Mouse (Mus musculus) liver, postnatal 0 days (tissue): ENCODE data around the gene Itsn1. TPM values are rescaled to one million over a fixed set of nuclear protein-coding genes. Genes with fewer than 3 reads are reported as not detected.

Experiments
- ATAC-seq: fragments of 200-750 bp; cut with Nextera tagmentation; 2 replicates; pipeline ENCODE4 v1.8.0; 2017; ENCODE audit warnings: mild to moderate bottlenecking, moderate library complexity
- DNase-seq: peaks from one replicate; pipeline ENCODE4 v3.0.0-alpha.2; 2016
- H3K27ac ChIP-seq: fragments of 300-500 bp; sonication (generic); 2 replicates; pipeline ENCODE4 v1.5.1; 2014; ENCODE audit warnings: antibody characterized with exemption, moderate library complexity, mild to moderate bottlenecking, low read depth
- H3K27me3 ChIP-seq: fragments of 300-500 bp; sonication (generic); 2 replicates; pipeline ENCODE4 v1.6.1; 2014; ENCODE audit warnings: low read length, control low read depth, mixed read lengths; ENCODE audit not compliant: insufficient read depth
- H3K36me3 ChIP-seq: fragments of 300-500 bp; sonication (generic); replicated peaks from 2 replicates; pipeline ENCODE4 v1.6.1; 2014; ENCODE audit warnings: mild to moderate bottlenecking, control low read depth, low read length, moderate library complexity, mixed read lengths; ENCODE audit not compliant: insufficient read depth
- H3K4me1 ChIP-seq: fragments of 300-500 bp; sonication (generic); 2 replicates; pipeline ENCODE4 v1.6.1; 2014; ENCODE audit warnings: antibody characterized with exemption, mild to moderate bottlenecking, control low read depth; ENCODE audit not compliant: insufficient read depth
- H3K4me2 ChIP-seq: fragments of 300-500 bp; sonication (generic); 2 replicates; pipeline ENCODE4 v1.6.1; 2014; ENCODE audit warnings: low read depth, mild to moderate bottlenecking, low read length, moderate library complexity, mixed read lengths
- H3K4me3 ChIP-seq: fragments of 300-500 bp; sonication (generic); 2 replicates; pipeline ENCODE4 v1.5.1; 2014; ENCODE audit warnings: low read depth, low read length
- H3K9ac ChIP-seq: fragments of 300-500 bp; sonication (generic); replicated peaks from 2 replicates; pipeline ENCODE4 v1.6.1; 2014; ENCODE audit warnings: mild to moderate bottlenecking, moderate library complexity
- H3K9me3 ChIP-seq: fragments of 300-500 bp; sonication (generic); 2 replicates; pipeline ENCODE4 v1.6.1; 2016; ENCODE audit warnings: mild to moderate bottlenecking, control low read depth, low read length, mixed read lengths
- CTCF ChIP-seq: sonication (generic); IDR thresholded peaks from 2 replicates; pipeline ENCODE4 v1.5.1; 2016; ENCODE audit warnings: antibody characterized with exemption, low read depth
- EP300 ChIP-seq: IDR thresholded peaks from 2 replicates; pipeline ENCODE4 v1.6.1; 2016; ENCODE audit warnings: antibody characterized with exemption, low read depth, mild to moderate bottlenecking
- WGBS: fragments of 180-500 bp; shearing (Covaris S2); extraction: QIAGEN DNeasy Blood & Tissue Kit; methylation state at CpG from one replicate; pipeline ENCODE4 v1.1.7; 2014; ENCODE audit not compliant: insufficient replicate concordance; 5-methylcytosine and 5-hydroxymethylcytosine counted together
- polyA plus RNA-seq: library from polyadenylated mRNA; unstranded; fragments of >200 nt; fragmentation: Nextera tagmentation; extraction: Ambion mirVana; gene quantifications from 2 replicates; pipeline ENCODE4 v1.2.1, GENCODE M21; 2015

Gene Itsn1
- polyA plus RNA-seq, 1 experiment from 2014 or later, result 19.7 TPM

- Histone ChIP-seq H3K27ac (no peak overlapping the region), H3K9me3 (no peaks in the 10 kb centered on the region), H3K4me1 (peaks cover 18% of the 10 kb centered on the region), H3K4me3 (no peak overlapping the region), H3K9ac (no peak overlapping the region), H3K27me3 (no peaks in the 10 kb centered on the region), H3K36me3 (peaks cover 80% of the 10 kb centered on the region), H3K4me2 (no peak overlapping the region)
- 72% methylated on average over 8 of the region's 8 CpGs for WGBS
- ATAC-seq (no peak), DNase-seq (no peak)
- TF ChIP-seq EP300 (no peak), CTCF (no peak)
These were observed 91.2 kb downstream of the Itsn1 start for GRCm38 (mm10) chr16:91820299-91820698.

GRCm38 (mm10) chr16:91822325-91822724 is 93.2 kb downstream of the Itsn1 start:
- ATAC-seq, result peak; percentile 53
- peak overlapping the region; percentile 38; the same call in 1 of the 2 replicates for H3K4me2 ChIP-seq
- peaks cover 70% of the 10 kb centered on the region for H3K36me3 ChIP-seq
- peaks cover 33% of the 10 kb centered on the region for H3K4me1 ChIP-seq
- no peak for DNase-seq
- H3K4me3 ChIP-seq, result no peak overlapping the region
- TF ChIP-seq CTCF (no peak), EP300 (no peak)
- H3K9ac ChIP-seq, result no peak overlapping the region
- peak overlapping the region; percentile 25 for H3K27ac ChIP-seq
- WGBS, result 61% methylated on average over 7 of the region's 7 CpGs
- H3K27me3 ChIP-seq, result no peaks in the 10 kb centered on the region
- no peaks in the 10 kb centered on the region for H3K9me3 ChIP-seq

DNA sequence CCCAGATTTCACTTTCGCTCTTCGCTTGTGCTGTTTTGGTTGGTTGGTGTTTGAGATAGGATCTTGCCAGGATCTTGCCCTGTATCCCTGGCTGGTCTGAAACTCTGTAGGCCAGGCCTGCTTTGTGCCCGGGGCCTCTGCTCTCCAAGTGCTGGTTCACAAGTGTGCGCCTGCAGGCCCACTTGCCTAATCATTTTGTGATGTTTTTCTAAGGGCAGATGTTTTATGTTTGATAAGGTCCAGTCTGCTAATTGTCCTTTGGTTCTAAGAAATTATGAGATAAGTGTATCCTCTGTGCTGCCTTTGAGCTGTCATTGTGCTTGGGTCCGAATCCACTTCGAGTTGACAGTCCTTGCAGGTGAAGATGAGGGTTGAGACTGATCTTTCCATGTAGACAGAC is 93.7 kb downstream of the Itsn1 start:
- 64% methylated on average over 6 of the region's 6 CpGs for WGBS
- ATAC-seq (peak; percentile 60), DNase-seq (no peak)
- no peaks in the 10 kb centered on the region for H3K27me3 ChIP-seq
- H3K27ac ChIP-seq, result peak overlapping the region; percentile 25
- TF ChIP-seq EP300 (peak; percentile 89), CTCF (no peak)
- H3K9me3 ChIP-seq, result no peaks in the 10 kb centered on the region
- no peak overlapping the region for H3K9ac ChIP-seq
- H3K4me3 ChIP-seq, result no peak overlapping the region
- peaks cover 38% of the 10 kb centered on the region for H3K4me1 ChIP-seq
- H3K36me3 ChIP-seq, result peaks cover 71% of the 10 kb centered on the region
- H3K4me2 ChIP-seq, result peak overlapping the region; percentile 38

DNA sequence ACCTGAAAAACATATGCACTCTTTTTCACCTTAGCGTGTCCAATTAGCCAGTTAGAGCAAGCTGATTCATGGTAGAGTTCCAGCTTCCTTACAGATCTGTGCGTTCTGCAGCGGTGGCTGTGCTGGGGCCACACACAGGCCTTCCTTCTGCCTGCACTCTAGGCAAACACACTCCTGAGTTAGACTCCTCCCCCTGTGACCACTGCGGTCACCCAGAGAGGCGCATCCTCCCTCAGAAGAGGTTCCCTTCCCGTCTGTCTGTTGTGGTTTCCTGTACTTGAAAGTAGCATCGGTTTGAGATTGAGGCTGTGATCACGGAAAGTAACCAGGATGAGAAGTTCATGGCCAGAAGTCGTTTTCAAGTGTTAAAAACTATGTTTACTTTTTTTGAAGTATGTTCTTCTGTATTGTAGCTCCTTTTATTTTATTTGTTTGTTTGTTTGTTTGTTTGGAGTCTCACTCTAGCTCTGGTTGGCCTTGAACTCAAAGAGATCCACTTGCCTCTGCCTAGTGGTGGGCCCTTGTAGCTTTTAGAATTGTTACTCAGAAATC is 96.8 kb downstream of the Itsn1 start:
- DNase-seq (peak; percentile 73), ATAC-seq (peak; percentile 63)
- H3K9ac ChIP-seq, result no peak overlapping the region

GRCm38 (mm10) chr16:91826893-91827292 is 97.8 kb downstream of the Itsn1 start:
- H3K36me3 ChIP-seq, result peaks cover 61% of the 10 kb centered on the region
- H3K27ac ChIP-seq, result peak overlapping the region; percentile 67
- no peaks in the 10 kb centered on the region for H3K9me3 ChIP-seq
- H3K4me1 ChIP-seq, result peaks cover 43% of the 10 kb centered on the region
- no peak overlapping the region for H3K9ac ChIP-seq
- no peak for TF ChIP-seq CTCF
- DNase-seq (no peak), ATAC-seq (peak; percentile 12; the same call in 1 of the 2 replicates)
- H3K4me3 ChIP-seq, result no peak overlapping the region
- H3K4me2 ChIP-seq, result no peak overlapping the region
- 63% methylated on average over 2 of the region's 2 CpGs for WGBS
- H3K27me3 ChIP-seq, result no peaks in the 10 kb centered on the region

More for the DNA sequence above, 96.8 kb downstream of the Itsn1 start:
- H3K36me3 ChIP-seq, result peaks cover 68% of the 10 kb centered on the region
- no peaks in the 10 kb centered on the region for H3K9me3 ChIP-seq
- 13% methylated on average over 9 of the region's 9 CpGs for WGBS
- peak overlapping the region; percentile 67; the same call in 1 of the 2 replicates for H3K27ac ChIP-seq
- H3K4me2 ChIP-seq, result no peak overlapping the region
- H3K27me3 ChIP-seq, result no peaks in the 10 kb centered on the region
- H3K4me1 ChIP-seq, result peaks cover 45% of the 10 kb centered on the region
- TF ChIP-seq CTCF (no peak), EP300 (no peak)
- no peak overlapping the region for H3K4me3 ChIP-seq

DNA sequence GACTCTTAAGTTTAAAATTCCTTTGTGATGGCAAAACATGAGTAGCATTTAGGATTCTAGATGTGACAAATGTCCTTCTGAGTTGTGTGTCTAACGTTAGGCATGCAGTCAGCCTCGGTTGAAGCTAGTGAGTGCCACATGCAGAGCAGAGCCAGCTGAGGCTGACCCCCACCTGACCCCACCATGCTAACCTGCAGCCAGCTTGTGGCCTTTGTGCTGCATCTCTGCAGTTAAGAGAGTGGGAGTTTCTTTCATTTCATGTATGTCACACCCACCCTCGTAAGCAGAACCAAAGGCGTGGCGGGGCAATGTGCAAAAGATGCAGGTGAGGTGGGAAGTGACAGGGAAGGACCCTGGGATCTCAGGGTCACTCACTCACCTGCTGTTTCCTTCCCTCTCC is 98.4 kb downstream of the Itsn1 start:
- TF ChIP-seq EP300 (no peak), CTCF (no peak)
- Histone ChIP-seq H3K4me3 (no peak overlapping the region), H3K4me1 (peaks cover 38% of the 10 kb centered on the region), H3K36me3 (peaks cover 57% of the 10 kb centered on the region), H3K27me3 (no peaks in the 10 kb centered on the region), H3K27ac (peak overlapping the region; percentile 68), H3K4me2 (no peak overlapping the region), H3K9me3 (no peaks in the 10 kb centered on the region), H3K9ac (no peak overlapping the region)
- WGBS, result 64% methylated on average over 5 of the region's 5 CpGs
- DNase-seq, result no peak
- no peak for ATAC-seq
